Mouse (Mus musculus) midbrain, embryonic 16.5 days (tissue): ENCODE results near the gene Nav2. TPM values are rescaled to one million over a fixed set of nuclear protein-coding genes. Genes with fewer than 3 reads are reported as not detected.
A peak's percentile ranks its signal among the peaks of the same experiment; 100 is the strongest.

Source experiments
- ATAC-seq: fragments of 200-750 bp; cut with Nextera tagmentation; 2 replicates; pipeline ENCODE4 v1.8.0; 2017; ENCODE audit warnings: moderate TSS enrichment
- H3K27ac ChIP-seq: fragments of 300-500 bp; sonication (generic); 2 replicates; pipeline ENCODE4 v1.5.1; 2014; ENCODE audit warnings: mild to moderate bottlenecking, low read length, mixed read lengths
- H3K27me3 ChIP-seq: fragments of 300-500 bp; sonication (generic); 2 replicates; pipeline ENCODE4 v1.6.1; 2014; ENCODE audit warnings: low read depth, low read length, mixed read lengths; ENCODE audit not compliant: control insufficient read depth, insufficient read depth
- H3K36me3 ChIP-seq: fragments of 300-500 bp; sonication (generic); 2 replicates; pipeline ENCODE4 v1.6.1; 2014; ENCODE audit warnings: mild to moderate bottlenecking, low read length, moderate library complexity, mixed read lengths; ENCODE audit not compliant: control insufficient read depth, insufficient read depth
- H3K4me1 ChIP-seq: fragments of 300-500 bp; sonication (generic); 2 replicates; pipeline ENCODE4 v1.6.1; 2014; ENCODE audit warnings: mild to moderate bottlenecking, low read length, mixed read lengths; ENCODE audit not compliant: control insufficient read depth, insufficient read depth
- H3K4me2 ChIP-seq: fragments of 300-500 bp; sonication (generic); 2 replicates; pipeline ENCODE4 v1.6.1; 2014; ENCODE audit warnings: mild to moderate bottlenecking, low read length, mixed read lengths
- H3K4me3 ChIP-seq: fragments of 300-500 bp; sonication (generic); 2 replicates; pipeline ENCODE4 v1.5.1; 2014; ENCODE audit warnings: low read depth, mild to moderate bottlenecking, low read length, moderate library complexity, mixed read lengths
- H3K9ac ChIP-seq: fragments of 300-500 bp; sonication (generic); 2 replicates; pipeline ENCODE4 v1.6.1; 2014; ENCODE audit warnings: low read depth, low read length, mixed read lengths
- H3K9me3 ChIP-seq: fragments of 300-500 bp; sonication (generic); replicated peaks from 2 replicates; pipeline ENCODE4 v1.6.1; 2014; ENCODE audit warnings: mild to moderate bottlenecking, low read length, mixed read lengths; ENCODE audit not compliant: control insufficient read depth, poor library complexity, severe bottlenecking
- WGBS: fragments of 180-500 bp; shearing (Covaris S2); extraction: QIAGEN DNeasy Blood & Tissue Kit; methylation state at CpG from one replicate; pipeline ENCODE4 v1.1.7; 2014; 5-methylcytosine and 5-hydroxymethylcytosine counted together
- polyA plus RNA-seq: library from polyadenylated mRNA; unstranded; fragments of >200 nt; fragmentation: Nextera tagmentation; extraction: Ambion mirVana; gene quantifications from 2 replicates; pipeline ENCODE4 v1.2.1, GENCODE M21; 2015

Nav2 gene
- polyA plus RNA-seq, 1 experiment from 2014 or later, result 21.5 TPM

- Histone ChIP-seq H3K9me3 (no peaks in the 10 kb centered on the region), H3K27ac (peak overlapping the region; percentile 44; the same call in 1 of the 2 replicates), H3K4me2 (peak overlapping the region; percentile 7; the same call in 1 of the 2 replicates), H3K9ac (no peak overlapping the region; the same call in 1 of the 2 replicates), H3K36me3 (no peaks in the 10 kb centered on the region), H3K4me3 (no peak overlapping the region), H3K27me3 (no peaks in the 10 kb centered on the region), H3K4me1 (peaks cover 15% of the 10 kb centered on the region)
- WGBS, result 25% methylated on average over 8 of the region's 8 CpGs
- ATAC-seq, result no peak
Observed at GRCm38 (mm10) chr7:48995701-48996100, 87.2 kb downstream of the Nav2 start.

GRCm38 (mm10) chr7:48996829-48997228 is 88.3 kb downstream of the Nav2 start:
- ATAC-seq, result no peak
- Histone ChIP-seq H3K4me2 (no peak overlapping the region), H3K9me3 (no peaks in the 10 kb centered on the region), H3K4me1 (peaks cover 15% of the 10 kb centered on the region), H3K27ac (no peak overlapping the region), H3K9ac (no peak overlapping the region), H3K36me3 (no peaks in the 10 kb centered on the region), H3K4me3 (no peak overlapping the region), H3K27me3 (no peaks in the 10 kb centered on the region)
- 69% methylated on average over 5 of the region's 5 CpGs for WGBS

GRCm38 (mm10) chr7:48998097-48998496 is 89.6 kb downstream of the Nav2 start:
- Histone ChIP-seq H3K4me1 (peaks cover 16% of the 10 kb centered on the region), H3K36me3 (no peaks in the 10 kb centered on the region), H3K4me3 (no peak overlapping the region), H3K27ac (no peak overlapping the region), H3K9me3 (no peaks in the 10 kb centered on the region), H3K27me3 (no peaks in the 10 kb centered on the region), H3K4me2 (no peak overlapping the region), H3K9ac (no peak overlapping the region)
- no peak for ATAC-seq
- WGBS, result 92% methylated on average over 8 of the region's 8 CpGs

- no peaks in the 10 kb centered on the region for H3K36me3 ChIP-seq
- no peak overlapping the region for H3K4me3 ChIP-seq
- WGBS, result 81% methylated on average over 10 of the region's 10 CpGs
- ATAC-seq, result no peak
- H3K9me3 ChIP-seq, result no peaks in the 10 kb centered on the region
- no peak overlapping the region for H3K4me2 ChIP-seq
- H3K4me1 ChIP-seq, result peaks cover 19% of the 10 kb centered on the region
- no peak overlapping the region for H3K27ac ChIP-seq
- no peaks in the 10 kb centered on the region for H3K27me3 ChIP-seq
- H3K9ac ChIP-seq, result no peak overlapping the region
Observed at GRCm38 (mm10) chr7:48998595-48998994, 90.1 kb downstream of the Nav2 start.

GRCm38 (mm10) chr7:49000816-49001215 is 92.3 kb downstream of the Nav2 start:
- ATAC-seq, result no peak
- no peaks in the 10 kb centered on the region for H3K27me3 ChIP-seq
- no peak overlapping the region for H3K27ac ChIP-seq
- 77% methylated on average over 3 of the region's 3 CpGs for WGBS
- no peak overlapping the region for H3K9ac ChIP-seq
- no peak overlapping the region for H3K4me2 ChIP-seq
- H3K4me3 ChIP-seq, result no peak overlapping the region
- H3K36me3 ChIP-seq, result no peaks in the 10 kb centered on the region
- H3K9me3 ChIP-seq, result no peaks in the 10 kb centered on the region
- H3K4me1 ChIP-seq, result peaks cover 9% of the 10 kb centered on the region

GRCm38 (mm10) chr7:49004402-49004801 is 95.9 kb downstream of the Nav2 start:
- Histone ChIP-seq H3K4me3 (no peak overlapping the region), H3K27ac (no peak overlapping the region), H3K4me1 (peaks cover 8% of the 10 kb centered on the region; the same call in 1 of the 2 replicates), H3K9me3 (no peaks in the 10 kb centered on the region), H3K27me3 (no peaks in the 10 kb centered on the region), H3K36me3 (no peaks in the 10 kb centered on the region), H3K4me2 (no peak overlapping the region), H3K9ac (no peak overlapping the region)
- 72% methylated on average over 5 of the region's 5 CpGs for WGBS
- no peak for ATAC-seq

- WGBS, result 63% methylated on average over 7 of the region's 7 CpGs
- peaks cover 8% of the 10 kb centered on the region; the same call in 1 of the 2 replicates for H3K4me1 ChIP-seq
- no peaks in the 10 kb centered on the region for H3K36me3 ChIP-seq
- no peak overlapping the region for H3K27ac ChIP-seq
- H3K27me3 ChIP-seq, result no peaks in the 10 kb centered on the region
- no peaks in the 10 kb centered on the region for H3K9me3 ChIP-seq
- no peak overlapping the region for H3K9ac ChIP-seq
- no peak overlapping the region for H3K4me3 ChIP-seq
- H3K4me2 ChIP-seq, result no peak overlapping the region
- ATAC-seq, result no peak
Observed at GRCm38 (mm10) chr7:49006886-49007285, 98.4 kb downstream of the Nav2 start.

- H3K9ac ChIP-seq, result no peak overlapping the region
- no peak overlapping the region for H3K27ac ChIP-seq
- no peaks in the 10 kb centered on the region for H3K9me3 ChIP-seq
- ATAC-seq, result no peak
- H3K27me3 ChIP-seq, result no peaks in the 10 kb centered on the region
- no peaks in the 10 kb centered on the region for H3K36me3 ChIP-seq
- peaks cover 15% of the 10 kb centered on the region for H3K4me1 ChIP-seq
- WGBS, result 94% methylated on average over 6 of the region's 6 CpGs
- no peak overlapping the region for H3K4me2 ChIP-seq
- H3K4me3 ChIP-seq, result no peak overlapping the region
Observed at GRCm38 (mm10) chr7:49010739-49011138, 102.2 kb downstream of the Nav2 start.

GRCm38 (mm10) chr7:49012027-49012426 is 103.5 kb downstream of the Nav2 start:
- H3K4me1 ChIP-seq, result peaks cover 20% of the 10 kb centered on the region
- WGBS, result 51% methylated on average over 1 of the region's 1 CpGs

More at GRCm38 (mm10) chr7:49012027-49012426, 103.5 kb downstream of the Nav2 start:
- no peaks in the 10 kb centered on the region for H3K36me3 ChIP-seq
- H3K27me3 ChIP-seq, result no peaks in the 10 kb centered on the region
- ATAC-seq, result no peak
- H3K9ac ChIP-seq, result no peak overlapping the region
- no peak overlapping the region for H3K4me2 ChIP-seq
- no peaks in the 10 kb centered on the region for H3K9me3 ChIP-seq
- no peak overlapping the region for H3K4me3 ChIP-seq
- H3K27ac ChIP-seq, result no peak overlapping the region
